Mouse (Mus musculus): ENCODE data around the gene Itprid1. TPM values are rescaled to one million over a fixed set of nuclear protein-coding genes. Genes with fewer than 3 reads are reported as not detected.

Gene Itprid1
- polyA plus RNA-seq, 1 experiment, result 0.30 TPM

- no peak for DNase-seq
- 29% methylated on average over 12 of the region's 12 CpGs for WGBS
- Histone ChIP-seq H3K27me3 (ENCODE audit: control insufficient read depth, insufficient read depth, low read length) (no peaks in the 10 kb centered on the region), H3K4me1 (replicated peaks; ENCODE audit: control insufficient read depth, insufficient read depth, low read length) (no peaks in the 10 kb centered on the region), H3K36me3 (ENCODE audit: control insufficient read depth, insufficient read depth, low read length) (no peaks in the 10 kb centered on the region), H3K27ac (ENCODE audit: control insufficient read depth, insufficient read depth, low read length) (no peak overlapping the region), H3K4me3 (ENCODE audit: control insufficient read depth, insufficient read depth, low read length) (no peak overlapping the region)
- TF ChIP-seq CTCF (IDR thresholded peaks at IDR 0.05; ENCODE audit: borderline replicate concordance, control insufficient read depth, extremely low read depth, insufficient read depth, low read length, poor library complexity) (no peak), POLR2A (IDR thresholded peaks at IDR 0.05; ENCODE audit: control insufficient read depth, extremely low read depth, insufficient read depth, low read length, poor library complexity) (no peak)
Observed at GRCm38 (mm10) chr6:55803991-55804680, 32.6 kb upstream of the Itprid1 start.

- no peaks in the 10 kb centered on the region for H3K27me3 ChIP-seq (ENCODE audit: control insufficient read depth, insufficient read depth, low read length)
- H3K27ac ChIP-seq (ENCODE audit: control insufficient read depth, insufficient read depth, low read length), result no peak overlapping the region
- no peak for DNase-seq
- no peaks in the 10 kb centered on the region for H3K36me3 ChIP-seq (ENCODE audit: control insufficient read depth, insufficient read depth, low read length)
- TF ChIP-seq POLR2A (IDR thresholded peaks at IDR 0.05; ENCODE audit: control insufficient read depth, extremely low read depth, insufficient read depth, low read length, poor library complexity), result no peak
- no peak for TF ChIP-seq CTCF (IDR thresholded peaks at IDR 0.05; ENCODE audit: borderline replicate concordance, control insufficient read depth, extremely low read depth, insufficient read depth, low read length, poor library complexity)
- WGBS, result 91% methylated on average over 4 of the region's 4 CpGs
- H3K4me1 ChIP-seq (replicated peaks; ENCODE audit: control insufficient read depth, insufficient read depth, low read length), result no peaks in the 10 kb centered on the region
- H3K4me3 ChIP-seq (ENCODE audit: control insufficient read depth, insufficient read depth, low read length), result no peak overlapping the region
Observed at GRCm38 (mm10) chr6:55804681-55805000, 32.1 kb upstream of the Itprid1 start.

- H3K4me1 ChIP-seq (replicated peaks; ENCODE audit: control insufficient read depth, insufficient read depth, low read length), result no peaks in the 10 kb centered on the region
- H3K27me3 ChIP-seq (ENCODE audit: control insufficient read depth, insufficient read depth, low read length), result no peaks in the 10 kb centered on the region
- no peaks in the 10 kb centered on the region for H3K36me3 ChIP-seq (ENCODE audit: control insufficient read depth, insufficient read depth, low read length)
- no peak for TF ChIP-seq CTCF (IDR thresholded peaks at IDR 0.05; ENCODE audit: borderline replicate concordance, control insufficient read depth, extremely low read depth, insufficient read depth, low read length, poor library complexity)
- no peak for TF ChIP-seq POLR2A (IDR thresholded peaks at IDR 0.05; ENCODE audit: control insufficient read depth, extremely low read depth, insufficient read depth, low read length, poor library complexity)
- no peak overlapping the region for H3K27ac ChIP-seq (ENCODE audit: control insufficient read depth, insufficient read depth, low read length)
- 89% methylated on average over 9 of the region's 9 CpGs for WGBS
- no peak overlapping the region for H3K4me3 ChIP-seq (ENCODE audit: control insufficient read depth, insufficient read depth, low read length)
- DNase-seq, result no peak
Observed at GRCm38 (mm10) chr6:55805291-55806137, 31.2 kb upstream of the Itprid1 start.

- WGBS, result 92% methylated on average over 2 of the region's 2 CpGs
- DNase-seq, result no peak
Observed at GRCm38 (mm10) chr6:55806537-55806936, 30.2 kb upstream of the Itprid1 start.

GRCm38 (mm10) chr6:55808692-55809091, 28.0 kb upstream of the Itprid1 start:
- TF ChIP-seq POLR2A (IDR thresholded peaks at IDR 0.05; ENCODE audit: control insufficient read depth, extremely low read depth, insufficient read depth, low read length, poor library complexity), result no peak
- no peak for TF ChIP-seq CTCF (IDR thresholded peaks at IDR 0.05; ENCODE audit: borderline replicate concordance, control insufficient read depth, extremely low read depth, insufficient read depth, low read length, poor library complexity)
- 85% methylated on average over 3 of the region's 3 CpGs for WGBS

More at GRCm38 (mm10) chr6:55806537-55806936, 30.2 kb upstream of the Itprid1 start:
- Histone ChIP-seq H3K4me3 (ENCODE audit: control insufficient read depth, insufficient read depth, low read length) (no peak overlapping the region), H3K27me3 (ENCODE audit: control insufficient read depth, insufficient read depth, low read length) (no peaks in the 10 kb centered on the region), H3K27ac (ENCODE audit: control insufficient read depth, insufficient read depth, low read length) (no peak overlapping the region), H3K36me3 (ENCODE audit: control insufficient read depth, insufficient read depth, low read length) (no peaks in the 10 kb centered on the region), H3K4me1 (replicated peaks; ENCODE audit: control insufficient read depth, insufficient read depth, low read length) (no peaks in the 10 kb centered on the region)
- TF ChIP-seq POLR2A (IDR thresholded peaks at IDR 0.05; ENCODE audit: control insufficient read depth, extremely low read depth, insufficient read depth, low read length, poor library complexity) (no peak), CTCF (IDR thresholded peaks at IDR 0.05; ENCODE audit: borderline replicate concordance, control insufficient read depth, extremely low read depth, insufficient read depth, low read length, poor library complexity) (no peak)

GRCm38 (mm10) chr6:55811153-55811552, 25.5 kb upstream of the Itprid1 start:
- DNase-seq, result no peak

More at GRCm38 (mm10) chr6:55808692-55809091, 28.0 kb upstream of the Itprid1 start:
- DNase-seq, result no peak
- Histone ChIP-seq H3K27me3 (ENCODE audit: control insufficient read depth, insufficient read depth, low read length) (no peaks in the 10 kb centered on the region), H3K27ac (ENCODE audit: control insufficient read depth, insufficient read depth, low read length) (no peak overlapping the region), H3K4me3 (ENCODE audit: control insufficient read depth, insufficient read depth, low read length) (no peak overlapping the region), H3K4me1 (replicated peaks; ENCODE audit: control insufficient read depth, insufficient read depth, low read length) (no peaks in the 10 kb centered on the region), H3K36me3 (ENCODE audit: control insufficient read depth, insufficient read depth, low read length) (no peaks in the 10 kb centered on the region)

More at GRCm38 (mm10) chr6:55811153-55811552, 25.5 kb upstream of the Itprid1 start:
- Histone ChIP-seq H3K36me3 (ENCODE audit: control insufficient read depth, insufficient read depth, low read length) (no peaks in the 10 kb centered on the region), H3K27me3 (ENCODE audit: control insufficient read depth, insufficient read depth, low read length) (no peaks in the 10 kb centered on the region), H3K27ac (ENCODE audit: control insufficient read depth, insufficient read depth, low read length) (no peak overlapping the region), H3K4me1 (replicated peaks; ENCODE audit: control insufficient read depth, insufficient read depth, low read length) (no peaks in the 10 kb centered on the region), H3K4me3 (ENCODE audit: control insufficient read depth, insufficient read depth, low read length) (no peak overlapping the region)
- no peak for TF ChIP-seq POLR2A (IDR thresholded peaks at IDR 0.05; ENCODE audit: control insufficient read depth, extremely low read depth, insufficient read depth, low read length, poor library complexity)
- no peak for TF ChIP-seq CTCF (IDR thresholded peaks at IDR 0.05; ENCODE audit: borderline replicate concordance, control insufficient read depth, extremely low read depth, insufficient read depth, low read length, poor library complexity)
- WGBS, result 34% methylated on average over 8 of the region's 8 CpGs
